Mouse (Mus musculus) gastrocnemius, adult 18-20 months (tissue): Measurements from ENCODE around the gene Zfp182. TPM values are rescaled to one million over a fixed set of nuclear protein-coding genes. Genes with fewer than 3 reads are reported as not detected.
A peak's percentile ranks its signal among the peaks of the same experiment; 100 is the strongest.

ENCODE experiments used
- DNase-seq: peaks from one replicate; pipeline ENCODE4 v3.0.0; 2021; ENCODE audit warnings: low spot score
- long read RNA-seq, 2 experiments: library from polyadenylated mRNA; stranded (forward); transcript quantifications; one replicate each; pipeline ENCODE4 v2.0.0; 2021
- total RNA-seq, 2 experiments: library from RNA; stranded (reverse); gene quantifications; 2 replicates each; pipeline ENCODE4 v1.2.3; 2021

The Zfp182 gene
- total RNA-seq, result 1 to 10 TPM; 1.3 to 1.6 TPM
- long read RNA-seq, experiment 1, partial matches to known transcripts, result 0 of 1 reads
- long read RNA-seq, experiment 1, other reads (novel, unspliced or antisense), result 1 of 1 reads
- long read RNA-seq, experiment 2, partial matches to known transcripts, result 0 of 1 reads
- long read RNA-seq, experiment 2, other reads (novel, unspliced or antisense), result 1 of 1 reads

DNA sequence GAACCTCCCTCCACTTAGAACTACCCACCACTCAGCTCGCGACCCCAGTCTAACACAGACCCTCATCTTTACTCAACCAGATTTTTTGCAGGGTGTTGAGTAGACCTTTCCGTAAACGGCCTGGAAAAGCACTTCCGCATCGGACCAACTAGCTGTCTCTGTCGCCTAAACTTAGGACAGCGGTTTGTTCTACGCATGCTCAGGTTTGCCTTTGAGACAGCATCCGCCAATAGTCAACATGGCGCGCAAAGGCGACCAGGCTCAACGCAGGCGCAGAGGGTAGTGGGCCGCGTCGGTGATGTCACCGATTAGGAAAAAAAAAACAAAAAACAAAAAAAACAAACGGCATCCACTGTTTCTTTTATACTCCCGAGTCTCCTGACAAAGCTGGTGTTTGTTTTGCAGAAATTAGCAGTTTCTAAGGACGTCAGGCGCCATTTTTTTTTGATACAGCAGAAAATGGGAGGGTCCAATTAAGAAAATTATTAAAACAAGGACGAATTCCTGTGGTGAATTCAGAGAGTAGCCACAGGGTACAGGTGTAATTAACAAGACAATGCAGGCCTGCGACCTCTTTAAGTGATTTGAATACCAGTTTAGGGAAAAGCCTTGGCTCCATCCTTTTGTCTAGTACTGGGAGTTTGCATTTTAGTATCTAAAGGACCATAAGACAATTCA lies at the start of gene Zfp182:
TSS of gene Zfp182 (minus strand) at position 451 of the 678 bp plus-strand sequence.
- DNase-seq, result peak; percentile 75

DNA sequence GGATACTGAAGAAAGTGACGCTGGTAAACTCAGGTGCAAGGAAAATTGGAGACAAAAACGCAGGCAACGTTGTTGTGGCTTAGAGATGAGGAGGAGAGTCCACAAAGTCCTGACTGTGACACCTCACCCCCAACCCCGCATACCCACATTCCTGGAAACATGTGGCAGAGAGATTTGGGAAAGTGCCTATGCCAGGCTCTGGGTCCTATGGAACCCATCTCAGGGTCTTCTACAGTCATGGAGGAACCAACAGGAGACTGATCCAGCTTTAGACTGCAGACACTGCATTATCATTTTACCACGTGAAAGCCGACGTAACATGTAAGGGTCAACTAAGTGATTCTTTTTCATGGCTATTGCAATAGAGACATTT lies 27.7 kb upstream of the Zfp182 start:
- no peak for DNase-seq

DNA sequence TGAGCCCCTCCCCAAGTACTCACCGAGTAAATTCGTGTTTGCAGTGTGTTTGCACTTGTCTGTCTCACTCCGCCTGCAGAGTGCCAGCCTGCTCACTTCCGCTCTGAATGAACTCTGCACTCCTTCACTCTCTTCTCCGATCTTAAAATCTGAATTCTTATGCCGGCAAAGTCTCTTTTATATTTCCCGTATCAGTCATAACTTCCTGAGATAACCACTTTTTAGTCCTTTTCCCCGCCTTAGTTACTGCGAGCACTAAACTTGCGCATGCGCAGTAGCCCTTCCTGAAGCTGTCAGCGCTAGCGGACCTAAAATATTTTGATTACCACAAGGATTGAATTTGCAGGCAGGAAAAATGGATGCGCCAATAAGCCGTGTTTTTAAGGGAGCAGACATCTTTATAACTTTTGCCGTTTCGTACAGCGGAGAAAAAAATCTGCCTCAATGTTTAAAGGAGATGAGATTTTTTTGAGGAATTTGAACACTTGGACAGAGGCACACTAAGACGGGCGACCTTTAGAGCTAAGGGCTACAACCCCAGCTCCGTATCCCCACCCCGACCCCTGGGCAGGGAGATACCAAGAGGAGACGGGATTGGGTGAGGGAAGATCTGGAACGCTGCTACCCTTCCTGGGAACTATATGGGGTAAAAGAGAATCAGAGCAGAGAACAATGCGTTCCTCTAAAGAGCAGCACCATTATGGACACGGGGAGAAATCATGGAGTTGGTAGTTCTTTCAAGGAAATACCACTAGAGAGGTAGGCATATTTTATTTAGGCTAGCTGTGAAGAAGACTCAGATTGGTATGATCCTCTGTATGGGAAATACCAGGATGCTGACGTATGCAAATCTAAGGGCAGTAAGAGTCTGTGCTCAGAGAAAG lies 27.1 kb upstream of the Zfp182 start, which contains the start of gene Zfp300:
TSS of gene Zfp300 (minus strand) at position 545 of the 884 bp plus-strand sequence.
- peak; percentile 47 for DNase-seq

DNA sequence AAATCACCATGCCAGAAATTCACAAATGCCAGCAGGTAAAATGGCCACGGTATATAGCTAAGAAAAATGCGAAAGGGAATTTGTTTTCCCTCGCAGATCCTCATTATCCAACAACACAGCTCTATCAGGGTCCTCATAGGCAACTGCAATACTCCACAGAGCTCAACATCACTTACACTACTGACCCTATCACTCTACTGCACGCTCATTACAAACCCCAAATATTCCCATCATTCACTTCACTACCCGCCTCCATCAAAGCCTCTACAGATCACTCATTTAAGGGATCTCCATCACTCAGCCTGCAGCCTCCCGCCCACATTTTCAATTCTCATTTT lies 26.5 kb upstream of the Zfp182 start:
- no peak for DNase-seq

DNA sequence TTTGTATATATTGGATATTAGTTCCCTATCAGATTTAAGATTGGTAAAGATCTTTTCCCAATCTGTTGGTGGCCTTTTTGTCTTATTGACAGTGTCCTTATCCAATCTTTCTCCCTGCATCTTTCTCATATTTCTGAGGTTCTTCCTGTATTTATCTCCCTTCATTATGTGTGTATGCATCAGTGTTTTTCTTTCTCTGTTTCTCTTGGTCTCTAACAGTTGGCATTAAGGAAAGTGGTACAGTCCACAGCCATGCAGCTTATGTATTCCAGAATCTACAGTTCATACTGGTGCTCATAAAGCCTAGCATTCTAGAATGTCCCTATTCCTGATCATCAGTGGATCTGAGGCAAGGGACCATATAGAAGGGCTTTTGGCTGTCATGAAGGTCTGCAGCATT lies 6.0 kb upstream of the Zfp182 start, which contains the start of gene Spaca5:
TSS of gene Spaca5 (plus strand) at position 301 of the 400 bp plus-strand sequence.
- no peak for DNase-seq

DNA sequence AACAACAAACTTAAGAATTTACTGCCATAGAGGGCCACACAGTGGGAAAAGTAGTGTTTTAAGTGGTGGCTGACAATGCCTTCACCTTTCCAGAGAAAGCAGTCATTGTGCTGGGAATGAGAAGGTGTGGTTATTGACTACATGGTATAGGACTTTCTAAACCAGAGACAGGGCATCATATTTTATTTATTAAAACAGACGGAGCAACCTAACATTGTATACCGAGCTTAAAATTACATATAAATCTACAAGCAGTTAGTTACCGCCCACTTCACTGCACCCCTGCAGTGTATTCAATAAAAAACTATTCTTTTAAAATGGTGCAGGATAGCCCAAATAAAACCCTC lies 401 bp upstream of the Zfp182 start:
- DNase-seq, result no peak

DNA sequence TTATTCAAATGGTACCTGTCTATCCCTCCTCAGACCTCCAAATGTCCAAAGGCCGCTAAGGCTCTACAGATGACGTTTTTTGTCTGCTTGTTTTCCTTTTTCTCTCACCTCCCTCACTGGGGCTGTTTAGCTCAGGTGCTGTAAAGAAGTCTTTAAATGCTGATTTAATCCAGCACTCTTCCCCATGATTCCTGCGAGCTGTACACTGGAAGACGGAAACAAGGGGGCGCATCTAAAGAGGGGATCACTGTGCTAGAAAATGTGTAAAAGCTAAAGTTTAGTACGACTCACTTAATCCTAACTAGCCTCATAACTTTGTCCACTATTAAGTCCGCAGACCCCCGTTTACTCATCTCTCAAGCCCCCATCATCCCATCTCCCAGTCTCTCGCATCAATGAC lies 656 bp downstream of the Zfp182 start:
- no peak for DNase-seq

DNA sequence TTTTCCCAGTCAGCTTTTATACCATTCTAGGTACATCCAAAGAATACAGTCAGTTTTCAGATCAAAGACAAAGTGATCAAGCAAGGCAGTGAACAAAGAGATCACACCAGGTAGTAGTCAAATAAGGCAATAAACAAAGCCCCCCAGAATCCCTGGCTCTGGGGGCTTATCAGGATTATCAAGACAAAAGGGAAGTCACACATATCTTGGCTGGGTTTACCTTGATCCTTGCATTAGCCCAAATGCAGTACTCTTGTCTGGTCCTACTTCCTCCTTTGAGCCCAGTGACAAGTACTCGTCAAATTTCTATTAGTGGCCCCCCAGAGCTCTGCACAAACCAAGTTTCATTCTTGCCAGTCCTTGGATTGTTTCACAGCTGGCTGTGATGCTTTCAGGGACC lies 81.2 kb downstream of the Zfp182 start:
- DNase-seq, result no peak

Other genes with a start within 250 kb of the Zfp182 start
- 1 to 10 TPM in 1 of 2 experiments, under 1 TPM in 1; 0.62 to 1.7 TPM for gene Timp1, start 192.2 kb downstream of the Zfp182 start, total RNA-seq
- gene Syn1, start 141.3 kb downstream of the Zfp182 start, total RNA-seq, result under 1 TPM; 0.07 TPM
- 1 to 10 TPM; 3.0 to 3.7 TPM for gene Cfp, start 130.8 kb downstream of the Zfp182 start, total RNA-seq
- 1 to 10 TPM; 5.7 to 6.1 TPM for gene Elk1, start 111.7 kb downstream of the Zfp182 start, total RNA-seq
- gene Uxt, start 100.3 kb downstream of the Zfp182 start, total RNA-seq, result 10 to 100 TPM; 34.9 to 35.0 TPM
- gene Spaca5, start 6.1 kb upstream of the Zfp182 start, total RNA-seq, result not detected
- gene Zfp300, start 27.2 kb upstream of the Zfp182 start, total RNA-seq, result under 1 TPM; 0.16 to 0.17 TPM
- gene Ssxa1, start 53.5 kb upstream of the Zfp182 start, total RNA-seq, result not detected
- not detected for gene Gm21876, start 113.3 kb upstream of the Zfp182 start, total RNA-seq